Mouse (Mus musculus) liver, embryonic 13.5 days (tissue): Measurements from ENCODE around the gene Ms4a13. TPM values are rescaled to one million over a fixed set of nuclear protein-coding genes. Genes with fewer than 3 reads are reported as not detected.
"Not testable (repeated sequence)": the region's sequence is repeated elsewhere in the genome, so short reads cannot be mapped to it uniquely, and the experiment has no call there.

Experiments used
- ATAC-seq: fragments of 200-750 bp; cut with Nextera tagmentation; 2 replicates; pipeline ENCODE4 v1.8.0; 2017; ENCODE audit warnings: low read depth, mild to moderate bottlenecking, moderate number of reproducible peaks, moderate library complexity
- DNase-seq: peaks from one replicate; pipeline ENCODE4 v3.0.0; 2022
- H3K27ac ChIP-seq: fragments of 300-500 bp; sonication (generic); 2 replicates; pipeline ENCODE4 v1.5.1; 2015; ENCODE audit warnings: moderate library complexity, mild to moderate bottlenecking, inconsistent platforms
- H3K27me3 ChIP-seq: fragments of 300-500 bp; sonication (generic); 2 replicates; pipeline ENCODE4 v1.6.1; 2015; ENCODE audit warnings: mild to moderate bottlenecking, inconsistent platforms
- H3K36me3 ChIP-seq: fragments of 300-500 bp; sonication (generic); 2 replicates; pipeline ENCODE4 v1.6.1; 2015; ENCODE audit warnings: mild to moderate bottlenecking, inconsistent platforms
- H3K4me1 ChIP-seq: fragments of 300-500 bp; sonication (generic); replicated peaks from 2 replicates; pipeline ENCODE4 v1.6.1; 2015; ENCODE audit warnings: inconsistent platforms
- H3K4me2 ChIP-seq: fragments of 300-500 bp; sonication (generic); 2 replicates; pipeline ENCODE4 v1.6.1; 2015; ENCODE audit warnings: inconsistent platforms, mild to moderate bottlenecking, moderate library complexity
- H3K4me3 ChIP-seq: fragments of 300-500 bp; sonication (generic); replicated peaks from 2 replicates; pipeline ENCODE4 v1.5.1; 2015; ENCODE audit warnings: mild to moderate bottlenecking, inconsistent platforms
- H3K9ac ChIP-seq: fragments of 300-500 bp; sonication (generic); 2 replicates; pipeline ENCODE4 v1.6.1; 2015; ENCODE audit warnings: mild to moderate bottlenecking, inconsistent platforms
- H3K9me3 ChIP-seq: fragments of 300-500 bp; sonication (generic); replicated peaks from 2 replicates; pipeline ENCODE4 v1.6.1; 2016; ENCODE audit warnings: inconsistent platforms
- WGBS: fragments of 180-500 bp; shearing (Covaris S2); methylation state at CpG from one replicate; pipeline ENCODE4 v1.1.7; 2015; ENCODE audit not compliant: insufficient replicate concordance; 5-methylcytosine and 5-hydroxymethylcytosine counted together
- polyA plus RNA-seq: library from polyadenylated mRNA; unstranded; fragments of >200 nt; fragmentation: Nextera tagmentation; extraction: Ambion mirVana; gene quantifications from 2 replicates; pipeline ENCODE4 v1.2.1, GENCODE M21; 2015

Ms4a13 gene
- polyA plus RNA-seq, 1 experiment from 2014 or later: not detected

GRCm38 (mm10) chr19:11135336-11135735 is 61.2 kb downstream of the Ms4a13 start:
- Histone ChIP-seq H3K36me3 (no peaks in the 10 kb centered on the region), H3K4me3 (no peak overlapping the region), H3K9ac (no peak overlapping the region), H3K27ac (no peak overlapping the region), H3K4me2 (no peak overlapping the region), H3K9me3 (no peaks in the 10 kb centered on the region), H3K27me3 (no peaks in the 10 kb centered on the region), H3K4me1 (no peaks in the 10 kb centered on the region)
- DNase-seq (no peak), ATAC-seq (no peak)
- WGBS: 44% methylated on average over 4 of the region's 4 CpGs

- H3K4me3 ChIP-seq: no peak overlapping the region
- H3K9ac ChIP-seq: no peak overlapping the region
- 66% methylated on average over 2 of the region's 2 CpGs for WGBS
- no peaks in the 10 kb centered on the region for H3K27me3 ChIP-seq
- no peaks in the 10 kb centered on the region for H3K36me3 ChIP-seq
- ATAC-seq: no peak
- H3K4me2 ChIP-seq: no peak overlapping the region
- no peak for DNase-seq
- H3K27ac ChIP-seq: no peak overlapping the region
- no peaks in the 10 kb centered on the region for H3K4me1 ChIP-seq
- H3K9me3 ChIP-seq: no peaks in the 10 kb centered on the region
These were observed 61.7 kb downstream of the Ms4a13 start for GRCm38 (mm10) chr19:11134852-11135251.

GRCm38 (mm10) chr19:11130776-11131175 is 65.8 kb downstream of the Ms4a13 start, which contains the start of gene 1700017D01Rik:
Gene 1700017D01Rik (minus strand): TSS chr19:11130876.
- H3K4me1 ChIP-seq, ATAC-seq, H3K9me3 ChIP-seq, DNase-seq, H3K36me3 ChIP-seq, H3K27me3 ChIP-seq, H3K4me2 ChIP-seq, H3K9ac ChIP-seq, H3K4me3 ChIP-seq, H3K27ac ChIP-seq: not testable (repeated sequence)
- WGBS: 61% methylated on average over 8 of the region's 8 CpGs

GRCm38 (mm10) chr19:11129702-11130101 is 66.8 kb downstream of the Ms4a13 start:
- no peak overlapping the region for H3K27ac ChIP-seq
- H3K4me2 ChIP-seq: no peak overlapping the region
- H3K36me3 ChIP-seq: no peaks in the 10 kb centered on the region
- no peaks in the 10 kb centered on the region for H3K27me3 ChIP-seq
- H3K4me1 ChIP-seq: no peaks in the 10 kb centered on the region
- DNase-seq: no peak
- H3K9ac ChIP-seq: no peak overlapping the region
- H3K4me3 ChIP-seq: no peak overlapping the region
- 64% methylated on average over 1 of the region's 1 CpGs for WGBS
- H3K9me3 ChIP-seq: no peaks in the 10 kb centered on the region
- no peak for ATAC-seq

GRCm38 (mm10) chr19:11121016-11121420 is 75.5 kb downstream of the Ms4a13 start:
- not testable (repeated sequence) for H3K36me3 ChIP-seq, DNase-seq, H3K27ac ChIP-seq, H3K27me3 ChIP-seq, H3K9me3 ChIP-seq, H3K9ac ChIP-seq, H3K4me1 ChIP-seq
- 2% methylated on average over 22 of the region's 38 CpGs for WGBS
- H3K4me3 ChIP-seq: peak overlapping the region; percentile 35
- peak; percentile 97 for ATAC-seq
- peak overlapping the region; percentile 42 for H3K4me2 ChIP-seq

Other genes starting within 250 kb of the Ms4a13 start
- 23.4 and 25.3 TPM in 2 replicates for gene Ccdc86, start 247.5 kb downstream of the Ms4a13 start, polyA plus RNA-seq
- not detected in 2 replicates for gene Ms4a10, start 222.1 kb downstream of the Ms4a13 start, polyA plus RNA-seq
- gene Ms4a15, start 203.5 kb downstream of the Ms4a13 start, polyA plus RNA-seq: not detected in 2 replicates
- gene Ms4a18, start 178.7 kb downstream of the Ms4a13 start, polyA plus RNA-seq: not detected in 2 replicates
- gene Ms4a8a, start 115.6 kb downstream of the Ms4a13 start, polyA plus RNA-seq: 0.16 TPM in 1 of 2 replicates, not detected in the other
- gene 1700017D01Rik, start 65.9 kb downstream of the Ms4a13 start, polyA plus RNA-seq: not detected in 2 replicates
- gene 1700025F22Rik, start 31.4 kb downstream of the Ms4a13 start, polyA plus RNA-seq: not detected in 2 replicates
- gene Ms4a12, start 35.7 kb upstream of the Ms4a13 start, polyA plus RNA-seq: not detected in 2 replicates
- not detected in 2 replicates for gene Ms4a1, start 69.5 kb upstream of the Ms4a13 start, polyA plus RNA-seq
- not detected in 2 replicates for gene Ms4a5, start 87.1 kb upstream of the Ms4a13 start, polyA plus RNA-seq
- 0.03 TPM in 1 of 2 replicates, not detected in the other for gene Ms4a14, start 117.7 kb upstream of the Ms4a13 start, polyA plus RNA-seq
- 1.1 and 1.5 TPM in 2 replicates for gene Ms4a7, start 139.4 kb upstream of the Ms4a13 start, polyA plus RNA-seq
- gene Ms4a4a, start 178.8 kb upstream of the Ms4a13 start, polyA plus RNA-seq: 0.63 and 1.3 TPM in 2 replicates
- gene Ms4a4c, start 208.0 kb upstream of the Ms4a13 start, polyA plus RNA-seq: 0.78 and 0.83 TPM in 2 replicates
- 0.39 and 0.58 TPM in 2 replicates for gene Ms4a4b, start 246.8 kb upstream of the Ms4a13 start, polyA plus RNA-seq